Mouse (Mus musculus) forebrain, embryonic 14.5 days (tissue): ENCODE results near the gene Gm13889. TPM values are rescaled to one million over a fixed set of nuclear protein-coding genes. Genes with fewer than 3 reads are reported as not detected.

Experiments
- ATAC-seq: fragments of 200-750 bp; cut with Nextera tagmentation; 2 replicates; pipeline ENCODE4 v1.8.0; 2017; ENCODE audit warnings: mild to moderate bottlenecking, moderate library complexity
- DNase-seq: peaks from one replicate; pipeline ENCODE4 v3.0.0-alpha.2; 2015; ENCODE audit warnings: low spot score
- H3K27ac ChIP-seq: fragments of 300-500 bp; sonication (generic); 2 replicates; pipeline ENCODE4 v1.5.1; 2014; ENCODE audit warnings: low read depth, mild to moderate bottlenecking, control low read depth, low read length, moderate library complexity
- H3K27me3 ChIP-seq: fragments of 300-500 bp; sonication (generic); replicated peaks from 2 replicates; pipeline ENCODE4 v1.6.1; 2014; ENCODE audit warnings: low read length, control low read depth, mixed read lengths; ENCODE audit not compliant: control insufficient read depth, insufficient read depth
- H3K36me3 ChIP-seq: fragments of 300-500 bp; sonication (generic); 2 replicates; pipeline ENCODE4 v1.6.1; 2014; ENCODE audit warnings: low read length, control low read depth; ENCODE audit not compliant: control insufficient read depth, insufficient read depth
- H3K4me1 ChIP-seq: fragments of 300-500 bp; sonication (generic); 2 replicates; pipeline ENCODE4 v1.6.1; 2014; ENCODE audit warnings: antibody characterized with exemption, low read length, control low read depth; ENCODE audit not compliant: control insufficient read depth, insufficient read depth
- H3K4me2 ChIP-seq: fragments of 300-500 bp; sonication (generic); 2 replicates; pipeline ENCODE4 v1.6.1; 2014; ENCODE audit warnings: mild to moderate bottlenecking, control low read depth, low read length
- H3K4me3 ChIP-seq: fragments of 300-500 bp; sonication (generic); 2 replicates; pipeline ENCODE4 v1.5.1; 2014; ENCODE audit warnings: low read depth, low read length, control low read depth
- H3K9ac ChIP-seq: fragments of 300-500 bp; sonication (generic); 2 replicates; pipeline ENCODE4 v1.6.1; 2014; ENCODE audit warnings: mild to moderate bottlenecking, low read length, control low read depth, moderate library complexity
- H3K9me3 ChIP-seq: fragments of 300-500 bp; sonication (generic); replicated peaks from 2 replicates; pipeline ENCODE4 v1.6.1; 2016; ENCODE audit warnings: low read length, control low read depth, mixed read lengths; ENCODE audit not compliant: control insufficient read depth
- WGBS: fragments of 180-500 bp; shearing (Covaris S2); extraction: QIAGEN DNeasy Blood & Tissue Kit; methylation state at CpG from one replicate; pipeline ENCODE4 v1.1.7; 2014; 5-methylcytosine and 5-hydroxymethylcytosine counted together
- polyA plus RNA-seq: library from polyadenylated mRNA; unstranded; fragments of >200 nt; fragmentation: Nextera tagmentation; extraction: Ambion mirVana; gene quantifications from 2 replicates; pipeline ENCODE4 v1.2.1, GENCODE M21; 2014

The Gm13889 gene
- polyA plus RNA-seq, 1 experiment from 2014 or later: 28.6 TPM

- Histone ChIP-seq H3K4me2 (no peak overlapping the region), H3K27ac (no peak overlapping the region), H3K9ac (no peak overlapping the region), H3K4me1 (peaks cover 9% of the 10 kb centered on the region), H3K4me3 (no peak overlapping the region), H3K36me3 (no peaks in the 10 kb centered on the region), H3K27me3 (no peaks in the 10 kb centered on the region), H3K9me3 (no peaks in the 10 kb centered on the region)
- no peak; the same call in 1 of the 2 replicates for ATAC-seq
- WGBS: 65% methylated on average over 1 of the region's 1 CpGs
- DNase-seq: no peak
Observed at GRCm38 (mm10) chr2:93963802-93964201, 6.8 kb upstream of the Gm13889 start.

- Histone ChIP-seq H3K9ac (no peak overlapping the region), H3K4me2 (no peak overlapping the region), H3K27ac (no peak overlapping the region), H3K4me3 (no peak overlapping the region), H3K4me1 (peaks cover 19% of the 10 kb centered on the region), H3K27me3 (no peaks in the 10 kb centered on the region), H3K36me3 (no peaks in the 10 kb centered on the region), H3K9me3 (no peaks in the 10 kb centered on the region)
- 81% methylated on average over 8 of the region's 8 CpGs for WGBS
- DNase-seq (no peak), ATAC-seq (no peak)
Observed at GRCm38 (mm10) chr2:93961716-93962115, 4.7 kb upstream of the Gm13889 start.

DNA sequence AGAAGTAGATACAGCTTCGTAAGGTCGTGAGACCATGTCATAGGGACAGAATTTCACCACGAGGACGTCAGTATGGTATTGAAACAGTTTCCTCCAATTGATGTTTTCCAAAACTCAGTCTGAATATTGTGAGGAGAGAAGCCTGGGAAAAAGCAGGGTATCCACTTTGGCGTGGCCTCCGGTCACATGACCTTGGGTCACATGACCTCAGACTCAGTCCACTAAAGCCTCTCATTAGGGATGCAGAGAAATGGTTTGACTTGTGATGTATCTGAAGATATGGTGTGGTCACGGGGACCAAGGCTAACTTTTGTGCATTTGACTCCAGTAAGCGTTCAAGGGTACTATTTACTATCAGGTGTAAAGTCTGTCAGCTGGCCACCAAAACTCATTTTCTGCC is 2.3 kb upstream of the Gm13889 start:
- H3K4me3 ChIP-seq: no peak overlapping the region
- no peaks in the 10 kb centered on the region for H3K36me3 ChIP-seq
- DNase-seq (no peak), ATAC-seq (no peak)
- H3K4me2 ChIP-seq: no peak overlapping the region
- peaks cover 19% of the 10 kb centered on the region for H3K4me1 ChIP-seq
- H3K27me3 ChIP-seq: no peaks in the 10 kb centered on the region
- no peak overlapping the region for H3K27ac ChIP-seq
- no peaks in the 10 kb centered on the region for H3K9me3 ChIP-seq
- no peak overlapping the region for H3K9ac ChIP-seq
- WGBS: 77% methylated on average over 8 of the region's 8 CpGs

DNA sequence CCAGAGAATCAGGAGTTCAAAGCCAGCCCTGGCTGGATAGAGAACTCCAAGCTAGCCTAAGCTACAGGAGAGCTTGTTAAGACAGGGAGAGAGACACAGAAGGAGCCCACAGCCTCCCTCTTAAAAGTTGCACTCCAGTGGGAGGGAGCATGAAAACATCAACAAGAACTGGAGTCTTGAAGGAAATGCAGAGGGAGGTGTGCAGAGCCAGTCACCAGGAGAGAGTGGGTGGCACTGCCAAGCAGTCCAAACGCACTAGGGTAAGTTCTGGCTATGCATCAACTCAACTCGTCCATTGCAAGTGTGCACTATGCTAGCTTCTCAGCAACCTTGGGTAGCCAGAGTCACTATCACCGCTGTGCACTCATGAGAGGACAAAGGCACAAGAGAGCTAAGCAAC is 1.2 kb upstream of the Gm13889 start:
- H3K4me1 ChIP-seq: peaks cover 23% of the 10 kb centered on the region
- no peak overlapping the region for H3K4me3 ChIP-seq
- H3K4me2 ChIP-seq: peak overlapping the region; percentile 93
- no peaks in the 10 kb centered on the region for H3K36me3 ChIP-seq
- H3K27ac ChIP-seq: peak overlapping the region; percentile 97
- no peak overlapping the region for H3K9ac ChIP-seq
- H3K9me3 ChIP-seq: no peaks in the 10 kb centered on the region
- ATAC-seq (no peak), DNase-seq (no peak)
- H3K27me3 ChIP-seq: no peaks in the 10 kb centered on the region
- 62% methylated on average over 3 of the region's 3 CpGs for WGBS

GRCm38 (mm10) chr2:93957785-93958175 is 779 bp upstream of the Gm13889 start:
- no peak overlapping the region for H3K9ac ChIP-seq
- ATAC-seq: peak; percentile 52
- H3K4me2 ChIP-seq: peak overlapping the region; percentile 93

DNA sequence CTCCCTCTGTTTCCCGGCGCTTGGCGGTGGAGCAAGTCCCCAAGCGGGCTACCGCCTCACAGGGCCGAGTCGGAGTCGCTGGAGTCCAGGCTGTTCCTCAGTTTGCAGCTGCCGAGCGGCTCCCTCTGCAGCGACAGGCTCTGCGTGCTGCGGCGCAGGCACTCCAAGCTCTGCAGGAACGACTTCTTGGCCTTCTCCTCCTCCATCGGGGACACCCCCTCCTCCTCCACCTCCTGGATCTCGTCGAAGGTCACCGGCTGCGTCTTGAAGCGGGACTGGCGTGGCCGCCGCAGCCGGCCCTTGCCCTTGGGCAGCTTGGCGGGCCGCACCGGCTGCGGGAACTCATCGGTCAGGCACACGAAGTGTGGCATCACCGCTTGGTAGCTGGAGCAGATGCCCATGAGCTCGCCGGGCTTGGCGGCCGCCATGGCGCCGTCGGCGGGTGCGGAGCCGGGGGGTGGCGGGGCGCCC is 635 bp downstream of the Gm13889 start:
- Histone ChIP-seq H3K27ac (peak overlapping the region; percentile 97), H3K27me3 (no peaks in the 10 kb centered on the region), H3K9ac (peak overlapping the region; percentile 91), H3K4me1 (peaks cover 23% of the 10 kb centered on the region), H3K4me2 (peak overlapping the region; percentile 93), H3K4me3 (peak overlapping the region; percentile 78), H3K36me3 (no peaks in the 10 kb centered on the region), H3K9me3 (no peaks in the 10 kb centered on the region)
- DNase-seq (peak; percentile 72), ATAC-seq (peak; percentile 36)
- WGBS: under 1% methylated on average over 38 of the region's 44 CpGs

More at GRCm38 (mm10) chr2:93957785-93958175, 779 bp upstream of the Gm13889 start:
- WGBS: 8% methylated on average over 8 of the region's 8 CpGs
- Histone ChIP-seq H3K4me3 (peak overlapping the region; percentile 78), H3K36me3 (no peaks in the 10 kb centered on the region), H3K27me3 (no peaks in the 10 kb centered on the region), H3K9me3 (no peaks in the 10 kb centered on the region), H3K4me1 (peaks cover 23% of the 10 kb centered on the region), H3K27ac (peak overlapping the region; percentile 97)
- DNase-seq: no peak

GRCm38 (mm10) chr2:93955886-93956285 is 1.1 kb downstream of the Gm13889 start:
- Histone ChIP-seq H3K4me1 (peaks cover 23% of the 10 kb centered on the region), H3K4me2 (peak overlapping the region; percentile 93), H3K27me3 (no peaks in the 10 kb centered on the region), H3K9ac (peak overlapping the region; percentile 91), H3K27ac (peak overlapping the region; percentile 97), H3K36me3 (no peaks in the 10 kb centered on the region), H3K4me3 (peak overlapping the region; percentile 78), H3K9me3 (no peaks in the 10 kb centered on the region)
- DNase-seq (peak; percentile 45), ATAC-seq (no peak)
- under 1% methylated on average over 31 of the region's 31 CpGs for WGBS

DNA sequence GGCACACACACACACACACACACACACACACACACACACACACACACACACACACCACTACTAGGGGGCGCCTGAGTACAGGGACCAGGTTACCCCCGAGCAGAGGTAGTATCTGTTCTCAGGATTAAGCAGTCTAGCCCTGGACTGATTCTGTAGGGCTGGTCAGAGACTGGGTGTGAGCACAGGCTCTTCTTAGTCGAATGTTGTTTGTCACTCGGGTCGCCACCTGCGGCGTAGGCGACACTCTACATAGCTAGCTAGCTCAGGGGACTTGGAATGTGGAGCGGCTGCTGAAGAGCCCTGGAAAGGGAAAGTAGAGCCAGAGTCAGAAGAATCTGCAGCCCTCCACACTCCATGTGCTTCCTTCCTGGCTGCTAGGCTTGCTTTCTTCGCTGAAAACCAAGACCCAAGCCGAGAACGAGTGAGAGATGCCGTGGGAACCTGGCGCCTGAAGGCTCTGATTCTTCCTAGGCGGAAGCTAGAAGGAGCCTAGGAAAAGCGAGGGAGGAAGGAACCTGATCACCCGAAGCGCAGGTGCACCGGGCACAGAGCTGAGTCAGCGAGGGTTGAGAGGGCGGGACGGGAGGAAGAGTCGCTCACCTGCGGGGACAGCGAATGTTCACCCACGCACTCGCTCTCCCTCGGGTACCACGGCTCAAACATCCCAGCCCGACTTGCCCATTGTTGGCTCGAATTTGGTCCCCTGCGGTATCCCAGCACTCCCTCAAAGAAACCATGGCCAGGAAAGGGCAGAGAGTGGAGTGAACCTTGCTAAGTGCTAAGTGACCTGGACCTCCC is 2.0 kb downstream of the Gm13889 start:
- under 1% methylated on average over 32 of the region's 32 CpGs for WGBS
- Histone ChIP-seq H3K9ac (peak overlapping the region; percentile 91), H3K4me3 (peak overlapping the region; percentile 78), H3K4me1 (peaks cover 23% of the 10 kb centered on the region), H3K36me3 (no peaks in the 10 kb centered on the region), H3K27me3 (no peaks in the 10 kb centered on the region), H3K27ac (peak overlapping the region; percentile 97), H3K9me3 (no peaks in the 10 kb centered on the region), H3K4me2 (peak overlapping the region; percentile 93)
- no peak for ATAC-seq
- peak; percentile 49 for DNase-seq

DNA sequence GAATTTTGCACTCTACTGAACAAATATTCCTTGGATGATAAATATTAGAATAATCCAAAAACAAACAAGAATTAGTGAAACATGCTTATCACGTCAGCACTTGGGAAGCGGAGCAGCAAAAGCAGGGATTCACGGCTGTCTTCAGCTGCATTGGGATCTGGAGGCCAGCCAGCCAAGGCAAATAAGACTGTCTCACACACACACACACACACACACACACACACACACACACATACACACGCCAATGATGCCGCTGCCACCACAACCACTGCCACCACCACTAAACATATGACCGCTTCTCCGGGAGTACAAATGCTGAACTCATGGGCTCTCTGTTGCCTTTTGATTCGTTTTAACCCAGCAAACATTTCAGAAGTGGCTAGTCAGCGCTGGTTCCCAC is 3.3 kb downstream of the Gm13889 start:
- no peak for DNase-seq
- H3K27me3 ChIP-seq: no peaks in the 10 kb centered on the region

More for the DNA sequence above, 3.3 kb downstream of the Gm13889 start:
- no peaks in the 10 kb centered on the region for H3K9me3 ChIP-seq
- H3K36me3 ChIP-seq: no peaks in the 10 kb centered on the region
- H3K27ac ChIP-seq: no peak overlapping the region; the same call in 1 of the 2 replicates
- no peak overlapping the region for H3K4me3 ChIP-seq
- ATAC-seq: no peak
- WGBS: 66% methylated on average over 9 of the region's 9 CpGs
- H3K4me2 ChIP-seq: peak overlapping the region; percentile 93; the same call in 1 of the 2 replicates
- no peak overlapping the region for H3K9ac ChIP-seq
- H3K4me1 ChIP-seq: peaks cover 23% of the 10 kb centered on the region
